Mouse (Mus musculus) ES-E14 (cell line): Measurements from ENCODE around the gene Ggcx.

Experiments
- CHD2 ChIP-seq: IDR thresholded peaks from 2 replicates; pipeline ENCODE4 v1.6.1; 2014; ENCODE audit warnings: mild to moderate bottlenecking, low read depth, low read length, inconsistent platforms
- HCFC1 ChIP-seq: IDR thresholded peaks from 2 replicates; pipeline ENCODE4 v1.6.1; 2012; ENCODE audit warnings: low read length, inconsistent platforms, borderline replicate concordance; ENCODE audit not compliant: insufficient read depth
- MAFK ChIP-seq: IDR thresholded peaks from 2 replicates; pipeline ENCODE4 v1.6.1; 2014; ENCODE audit warnings: mild to moderate bottlenecking, low read depth, low read length, inconsistent platforms; ENCODE audit not compliant: insufficient read depth
- ZC3H11A ChIP-seq: IDR thresholded peaks from 2 replicates; pipeline ENCODE4 v1.6.1; 2012; ENCODE audit warnings: low read depth, mild to moderate bottlenecking, inconsistent platforms, low read length, borderline replicate concordance
- ZNF384 ChIP-seq: IDR thresholded peaks from 2 replicates; pipeline ENCODE4 v1.6.1; 2012; ENCODE audit warnings: low read depth, low read length, inconsistent platforms

DNA sequence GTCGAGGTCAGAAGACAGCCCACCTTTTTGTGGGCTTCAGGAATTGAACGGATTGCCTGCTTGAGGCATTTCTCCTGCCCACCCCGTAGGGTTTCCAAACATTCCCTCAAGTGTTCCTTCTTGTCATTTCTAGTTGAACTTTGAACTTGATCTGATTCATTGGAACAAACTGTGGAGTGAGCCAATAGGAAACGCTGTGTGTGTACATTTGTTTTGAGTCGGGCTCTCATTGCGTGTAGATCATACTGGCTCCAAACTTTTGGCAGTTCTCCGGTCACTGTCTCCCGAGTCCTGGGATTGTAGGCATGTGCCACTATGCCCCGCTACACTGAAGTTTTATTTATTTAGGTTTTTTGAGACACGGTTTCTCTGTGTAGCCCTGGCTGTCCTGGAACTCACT lies 6.8 kb downstream of the Ggcx start:
- TF ChIP-seq MAFK = no peak
- TF ChIP-seq ZC3H11A = no peak
- TF ChIP-seq CHD2 = no peak
- no peak for TF ChIP-seq ZNF384
- TF ChIP-seq HCFC1 = no peak
